Mouse (Mus musculus) ES-Bruce4 (cell line): ENCODE data around the gene Jam3. TPM values are rescaled to one million over a fixed set of nuclear protein-coding genes. Genes with fewer than 3 reads are reported as not detected.

Source experiments
- H3K27ac ChIP-seq: 2 replicates; pipeline ENCODE4 v1.5.1; 2012; ENCODE audit warnings: low read length, inconsistent platforms; ENCODE audit not compliant: insufficient read depth
- H3K27me3 ChIP-seq: 2 replicates; pipeline ENCODE4 v1.6.1; 2012; ENCODE audit warnings: mild to moderate bottlenecking, low read length, inconsistent platforms; ENCODE audit not compliant: control insufficient read depth, poor library complexity, insufficient read depth, severe bottlenecking
- H3K36me3 ChIP-seq: 2 replicates; pipeline ENCODE4 v1.6.1; 2012; ENCODE audit warnings: inconsistent platforms, mild to moderate bottlenecking, low read length, moderate library complexity; ENCODE audit not compliant: control insufficient read depth, poor library complexity, insufficient read depth, severe bottlenecking
- H3K4me1 ChIP-seq: one replicate; pipeline ENCODE4 v1.8.1; 2011; ENCODE audit warnings: low read length; ENCODE audit not compliant: control insufficient read depth, insufficient read depth
- H3K4me3 ChIP-seq: 2 replicates; pipeline ENCODE4 v1.5.1; 2011; ENCODE audit warnings: low read depth, mild to moderate bottlenecking, low read length
- H3K9ac ChIP-seq: 2 replicates; pipeline ENCODE4 v1.6.1; 2012; ENCODE audit warnings: low read depth, mild to moderate bottlenecking, inconsistent platforms; ENCODE audit not compliant: poor library complexity, severe bottlenecking
- H3K9me3 ChIP-seq: replicated peaks from 2 replicates; pipeline ENCODE4 v1.6.1; 2012; ENCODE audit warnings: mild to moderate bottlenecking, low read length, inconsistent platforms; ENCODE audit not compliant: control insufficient read depth, poor library complexity, insufficient read depth, severe bottlenecking
- CTCF ChIP-seq: IDR thresholded peaks from one replicate; pipeline ENCODE4 v1.8.1; 2011; ENCODE audit warnings: low read depth, low read length
- EP300 ChIP-seq: IDR thresholded peaks from 2 replicates; pipeline ENCODE4 v1.6.1; 2011; ENCODE audit warnings: low read depth, low read length; ENCODE audit not compliant: insufficient read depth
- POLR2A ChIP-seq: IDR thresholded peaks from one replicate; pipeline ENCODE4 v1.8.1; 2011; ENCODE audit warnings: low read length; ENCODE audit not compliant: insufficient read depth
- polyA plus RNA-seq: library from polyadenylated mRNA; stranded (reverse); fragments of >200 nt; gene quantifications from 2 replicates; pipeline ENCODE4 v1.2.4, GENCODE M21; 2011; ENCODE audit warnings: low read depth; ENCODE audit not compliant: missing spikeins, insufficient read depth, insufficient read length

Jam3 gene
- polyA plus RNA-seq, 1 experiment = 8.6 TPM

DNA sequence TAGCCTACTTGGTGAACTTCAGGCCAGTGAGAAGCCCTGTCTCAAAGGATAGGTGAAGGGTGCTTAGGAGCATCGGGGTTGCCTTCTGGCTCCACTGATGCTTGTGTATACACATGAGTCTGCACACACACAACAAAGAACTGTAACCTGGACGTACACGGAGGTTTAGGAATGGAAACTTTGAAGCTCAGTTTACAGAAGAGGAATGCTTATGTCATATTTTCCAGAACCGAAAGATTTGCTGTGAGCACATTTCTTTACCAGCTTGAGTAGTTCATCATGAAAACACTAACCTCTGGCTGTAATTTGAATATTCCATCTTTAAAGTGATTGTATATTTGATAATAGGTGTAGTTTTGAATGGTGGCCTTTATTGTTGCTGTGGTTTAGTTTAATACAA is 84.3 kb downstream of the Jam3 start:
- peaks cover 48% of the 10 kb centered on the region for H3K36me3 ChIP-seq
- TF ChIP-seq CTCF (no peak), EP300 (no peak), POLR2A (no peak)
- H3K9ac ChIP-seq = no peak overlapping the region
- no peak overlapping the region for H3K27ac ChIP-seq
- H3K9me3 ChIP-seq = no peaks in the 10 kb centered on the region
- H3K27me3 ChIP-seq = no peaks in the 10 kb centered on the region
- H3K4me3 ChIP-seq = no peak overlapping the region
- H3K4me1 ChIP-seq = no peaks in the 10 kb centered on the region

DNA sequence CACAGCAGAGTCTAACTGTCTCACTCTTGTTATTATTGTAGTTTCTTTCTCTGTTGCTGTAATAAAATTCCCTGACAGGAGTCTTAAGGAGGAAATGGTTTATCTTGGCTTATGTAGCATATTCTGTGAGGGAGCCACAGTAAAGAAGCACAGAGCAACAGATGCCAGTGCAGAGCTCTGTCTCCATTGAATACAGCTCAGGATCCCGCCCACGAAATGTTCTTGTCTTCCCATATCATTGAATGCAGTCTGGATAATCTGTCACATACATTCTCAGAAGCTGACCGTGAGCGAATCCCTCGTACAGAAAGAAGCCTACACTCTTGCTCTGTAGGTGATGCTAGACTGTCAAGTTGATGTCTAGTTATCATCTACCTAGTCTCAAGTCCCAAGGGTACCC is 96.9 kb downstream of the Jam3 start:
- no peaks in the 10 kb centered on the region for H3K27me3 ChIP-seq
- no peak overlapping the region for H3K27ac ChIP-seq
- peaks cover 56% of the 10 kb centered on the region for H3K36me3 ChIP-seq
- no peak for TF ChIP-seq EP300
- no peak for TF ChIP-seq POLR2A
- no peak for TF ChIP-seq CTCF
- H3K4me1 ChIP-seq = no peaks in the 10 kb centered on the region
- no peak overlapping the region for H3K4me3 ChIP-seq
- no peak overlapping the region for H3K9ac ChIP-seq
- H3K9me3 ChIP-seq = no peaks in the 10 kb centered on the region

DNA sequence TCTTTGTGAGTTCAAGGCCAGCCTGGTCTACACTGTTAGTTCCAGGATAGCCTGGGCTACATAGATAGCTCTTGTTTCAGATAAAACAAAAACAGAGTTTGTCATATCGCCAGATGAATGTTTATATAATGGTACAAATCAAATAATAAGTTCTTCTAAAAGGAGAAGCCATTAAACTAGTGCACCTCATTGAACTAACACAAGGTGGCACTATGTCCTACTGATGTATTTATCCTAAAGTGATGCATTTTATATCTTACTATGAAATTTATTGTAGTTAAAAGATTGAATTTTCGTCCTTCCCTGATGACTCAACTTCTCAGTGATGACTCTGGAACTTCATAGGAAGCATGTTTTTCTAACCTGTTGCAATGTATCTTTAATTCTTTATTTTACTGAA is 105.7 kb downstream of the Jam3 start:
- Histone ChIP-seq H3K4me1 (no peaks in the 10 kb centered on the region), H3K4me3 (no peak overlapping the region), H3K36me3 (peaks cover 66% of the 10 kb centered on the region), H3K27me3 (no peaks in the 10 kb centered on the region), H3K27ac (no peak overlapping the region), H3K9ac (no peak overlapping the region), H3K9me3 (no peaks in the 10 kb centered on the region)
- TF ChIP-seq EP300 (no peak), POLR2A (no peak), CTCF (no peak)

Other genes with a start within 250 kb of the Jam3 start
- gene Gm1110, start 232.3 kb downstream of the Jam3 start, polyA plus RNA-seq = not detected in 2 replicates
- gene Acad8, start 155.9 kb downstream of the Jam3 start, polyA plus RNA-seq = 32.7 and 35.5 TPM in 2 replicates
- 237 and 243 TPM in 2 replicates for gene Thyn1, start 155.7 kb downstream of the Jam3 start, polyA plus RNA-seq
- 25.3 and 27.3 TPM in 2 replicates for gene Vps26b, start 125.4 kb downstream of the Jam3 start, polyA plus RNA-seq
- gene Ncapd3, start 125.2 kb downstream of the Jam3 start, polyA plus RNA-seq = 52.9 and 59.1 TPM in 2 replicates
- 32.2 and 33.3 TPM in 2 replicates for gene Igsf9b, start 143.8 kb upstream of the Jam3 start, polyA plus RNA-seq
- gene Spata19, start 241.4 kb upstream of the Jam3 start, polyA plus RNA-seq = not detected in 2 replicates